Mouse (Mus musculus): ENCODE results near the gene Aqp1. TPM values are rescaled to one million over a fixed set of nuclear protein-coding genes. Genes with fewer than 3 reads are reported as not detected.

Gene Aqp1
- polyA plus RNA-seq, 1 experiment from 2014 or later, result 21.8 TPM

DNA sequence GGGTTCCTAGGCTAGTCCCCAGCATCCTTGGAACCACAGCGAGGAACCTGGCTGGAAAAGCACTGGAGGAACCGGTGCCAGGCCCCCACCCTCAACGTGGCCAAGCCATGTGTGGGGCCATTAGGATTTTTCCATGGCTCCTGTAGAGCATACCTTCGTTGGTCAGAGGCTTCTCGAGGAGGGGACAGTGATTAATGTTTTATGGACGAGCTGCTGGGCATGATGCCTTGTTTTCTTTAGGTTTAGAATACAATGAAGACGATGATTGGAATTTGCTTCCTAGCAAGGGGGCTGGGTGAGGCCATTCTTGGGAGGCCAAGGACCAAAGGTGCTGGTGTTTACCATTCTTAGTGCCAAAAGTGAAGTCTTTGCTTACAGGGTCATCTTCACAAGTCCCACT lies 15.5 kb downstream of the Aqp1 start:
- H3K9ac ChIP-seq (ENCODE audit: low read depth, low read length), result no peak overlapping the region
- no peak overlapping the region for H3K4me3 ChIP-seq (ENCODE audit: low read length)
- H3K36me3 ChIP-seq (ENCODE audit: control insufficient read depth, insufficient read depth, low read length), result no peaks in the 10 kb centered on the region
- H3K4me1 ChIP-seq (ENCODE audit: control insufficient read depth, insufficient read depth, low read length), result no peaks in the 10 kb centered on the region; the same call in 1 of the 2 replicates
- no peaks in the 10 kb centered on the region for H3K9me3 ChIP-seq (ENCODE audit: control insufficient read depth, low read length)
- H3K4me2 ChIP-seq (ENCODE audit: low read depth, low read length), result no peak overlapping the region
- H3K27me3 ChIP-seq (replicated peaks; ENCODE audit: control insufficient read depth, insufficient read depth, low read length), result no peaks in the 10 kb centered on the region
- H3K27ac ChIP-seq (ENCODE audit: low read length), result no peak overlapping the region
- no peak for ATAC-seq
- 64% methylated on average over 7 of the region's 7 CpGs for WGBS

DNA sequence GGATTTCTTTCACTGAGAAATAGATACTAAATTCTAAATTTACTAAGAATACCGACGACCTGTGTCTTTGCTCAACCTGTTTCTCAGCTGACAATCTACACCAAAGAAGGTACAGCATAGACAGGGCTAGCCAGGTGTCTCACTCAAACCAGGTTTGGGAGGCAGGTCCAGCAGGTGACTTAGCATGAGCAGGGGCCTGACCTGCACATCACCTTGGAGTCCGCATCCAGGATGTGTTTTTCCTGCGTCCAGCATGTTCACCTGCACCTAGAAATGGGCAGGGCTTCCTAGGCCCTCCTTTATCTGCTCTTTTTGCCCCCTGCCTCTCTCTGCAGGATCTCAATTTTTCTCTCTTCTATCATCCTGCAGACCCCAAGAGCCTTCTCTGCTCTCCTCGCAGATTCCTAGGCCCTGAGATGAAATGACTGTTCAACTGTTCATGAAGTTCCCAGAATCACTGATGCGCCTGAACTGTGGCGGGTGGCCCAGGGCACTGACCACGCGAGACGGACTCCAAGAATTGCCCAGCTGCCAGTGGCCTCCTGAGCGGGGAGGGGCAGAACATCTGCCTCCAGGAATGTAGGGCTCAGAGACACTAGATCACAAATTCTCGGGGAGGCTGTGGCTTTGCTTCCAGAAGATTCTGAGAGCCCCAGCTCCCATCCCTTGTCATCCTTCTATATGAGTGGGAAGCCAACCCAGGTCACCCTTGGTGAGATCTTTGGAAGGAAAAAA lies 17.6 kb downstream of the Aqp1 start:
- ATAC-seq, result no peak
- no peak overlapping the region for H3K4me2 ChIP-seq (ENCODE audit: low read depth, low read length)
- no peaks in the 10 kb centered on the region for H3K27me3 ChIP-seq (replicated peaks; ENCODE audit: control insufficient read depth, insufficient read depth, low read length)
- no peak overlapping the region for H3K27ac ChIP-seq (ENCODE audit: low read length)
- no peak overlapping the region for H3K4me3 ChIP-seq (ENCODE audit: low read length)
- no peaks in the 10 kb centered on the region for H3K9me3 ChIP-seq (ENCODE audit: control insufficient read depth, low read length)
- no peak overlapping the region for H3K9ac ChIP-seq (ENCODE audit: low read depth, low read length)
- H3K36me3 ChIP-seq (ENCODE audit: control insufficient read depth, insufficient read depth, low read length), result no peaks in the 10 kb centered on the region
- 78% methylated on average over 12 of the region's 12 CpGs for WGBS
- H3K4me1 ChIP-seq (ENCODE audit: control insufficient read depth, insufficient read depth, low read length), result peaks cover 14% of the 10 kb centered on the region

GRCm38 (mm10) chr6:55354456-55355117 lies 18.4 kb downstream of the Aqp1 start:
- peak; percentile 25 for ATAC-seq
- Histone ChIP-seq H3K4me2 (ENCODE audit: low read depth, low read length) (no peak overlapping the region), H3K9ac (ENCODE audit: low read depth, low read length) (no peak overlapping the region), H3K9me3 (ENCODE audit: control insufficient read depth, low read length) (no peaks in the 10 kb centered on the region), H3K36me3 (ENCODE audit: control insufficient read depth, insufficient read depth, low read length) (no peaks in the 10 kb centered on the region), H3K4me1 (ENCODE audit: control insufficient read depth, insufficient read depth, low read length) (peaks cover 15% of the 10 kb centered on the region), H3K4me3 (ENCODE audit: low read length) (no peak overlapping the region), H3K27ac (ENCODE audit: low read length) (no peak overlapping the region), H3K27me3 (replicated peaks; ENCODE audit: control insufficient read depth, insufficient read depth, low read length) (no peaks in the 10 kb centered on the region)
- WGBS, result 70% methylated on average over 4 of the region's 4 CpGs

DNA sequence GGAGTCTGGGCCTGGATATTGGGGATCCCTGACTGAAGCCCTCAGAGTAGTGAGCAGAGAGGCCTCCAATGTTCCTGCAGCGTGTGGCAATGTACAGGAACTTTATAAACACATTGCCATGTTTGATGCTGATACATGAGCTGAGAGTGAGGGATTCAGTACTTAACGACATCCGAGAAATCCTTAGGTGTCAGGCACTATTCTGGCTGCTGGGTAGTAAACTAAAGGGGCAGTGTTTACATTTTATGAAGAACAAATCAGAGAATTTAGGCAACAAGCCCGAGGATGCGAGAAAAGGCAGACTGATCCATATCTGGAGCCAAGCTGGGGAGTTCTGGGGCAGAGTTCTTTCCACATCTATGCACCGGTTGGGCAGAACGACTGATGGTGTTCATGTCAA lies 19.3 kb downstream of the Aqp1 start:
- Histone ChIP-seq H3K36me3 (ENCODE audit: control insufficient read depth, insufficient read depth, low read length) (no peaks in the 10 kb centered on the region), H3K9me3 (ENCODE audit: control insufficient read depth, low read length) (no peaks in the 10 kb centered on the region), H3K4me2 (ENCODE audit: low read depth, low read length) (no peak overlapping the region), H3K27ac (ENCODE audit: low read length) (no peak overlapping the region), H3K9ac (ENCODE audit: low read depth, low read length) (no peak overlapping the region), H3K4me1 (ENCODE audit: control insufficient read depth, insufficient read depth, low read length) (peaks cover 16% of the 10 kb centered on the region), H3K4me3 (ENCODE audit: low read length) (no peak overlapping the region), H3K27me3 (replicated peaks; ENCODE audit: control insufficient read depth, insufficient read depth, low read length) (no peaks in the 10 kb centered on the region)
- no peak for ATAC-seq
- WGBS, result 50% methylated on average over 7 of the region's 7 CpGs

GRCm38 (mm10) chr6:55356017-55356703 lies 19.9 kb downstream of the Aqp1 start:
- Histone ChIP-seq H3K4me1 (ENCODE audit: control insufficient read depth, insufficient read depth, low read length) (peaks cover 16% of the 10 kb centered on the region), H3K36me3 (ENCODE audit: control insufficient read depth, insufficient read depth, low read length) (no peaks in the 10 kb centered on the region), H3K4me3 (ENCODE audit: low read length) (no peak overlapping the region), H3K27me3 (replicated peaks; ENCODE audit: control insufficient read depth, insufficient read depth, low read length) (no peaks in the 10 kb centered on the region), H3K4me2 (ENCODE audit: low read depth, low read length) (no peak overlapping the region), H3K9ac (ENCODE audit: low read depth, low read length) (no peak overlapping the region), H3K9me3 (ENCODE audit: control insufficient read depth, low read length) (no peaks in the 10 kb centered on the region), H3K27ac (ENCODE audit: low read length) (no peak overlapping the region)
- 27% methylated on average over 5 of the region's 5 CpGs for WGBS
- ATAC-seq, result peak; percentile 21

- no peak overlapping the region for H3K4me3 ChIP-seq (ENCODE audit: low read length)
- peak overlapping the region; percentile 81 for H3K27ac ChIP-seq (ENCODE audit: low read length)
- no peak overlapping the region for H3K9ac ChIP-seq (ENCODE audit: low read depth, low read length)
- H3K4me2 ChIP-seq (ENCODE audit: low read depth, low read length), result no peak overlapping the region
- no peaks in the 10 kb centered on the region for H3K27me3 ChIP-seq (replicated peaks; ENCODE audit: control insufficient read depth, insufficient read depth, low read length)
- no peaks in the 10 kb centered on the region for H3K9me3 ChIP-seq (ENCODE audit: control insufficient read depth, low read length)
- no peaks in the 10 kb centered on the region for H3K36me3 ChIP-seq (ENCODE audit: control insufficient read depth, insufficient read depth, low read length)
- 56% methylated on average over 5 of the region's 5 CpGs for WGBS
- peaks cover 16% of the 10 kb centered on the region for H3K4me1 ChIP-seq (ENCODE audit: control insufficient read depth, insufficient read depth, low read length)
- ATAC-seq, result peak; percentile 46
Observed at GRCm38 (mm10) chr6:55356976-55357635, 20.9 kb downstream of the Aqp1 start.

DNA sequence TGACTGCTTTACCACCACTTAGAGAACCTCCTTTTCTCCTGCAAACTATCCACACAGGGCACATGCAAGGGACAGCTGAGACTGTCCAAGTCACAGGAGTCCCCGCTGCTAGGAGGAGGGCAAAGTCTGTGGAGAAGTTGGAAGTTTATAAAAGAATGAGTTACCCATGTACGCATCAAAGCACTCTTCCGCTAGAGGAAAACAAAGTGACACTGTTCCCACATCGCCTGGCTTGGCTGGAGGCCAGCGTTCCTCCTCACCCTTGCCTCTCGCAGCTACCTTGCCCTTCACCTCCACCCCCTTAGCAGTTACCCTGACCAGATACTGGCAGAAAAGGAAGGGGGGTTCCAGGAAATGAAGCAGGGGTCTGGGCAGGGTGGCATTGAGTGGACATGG lies 21.4 kb downstream of the Aqp1 start:
- Histone ChIP-seq H3K9me3 (ENCODE audit: control insufficient read depth, low read length) (no peaks in the 10 kb centered on the region), H3K9ac (ENCODE audit: low read depth, low read length) (no peak overlapping the region), H3K4me3 (ENCODE audit: low read length) (no peak overlapping the region), H3K36me3 (ENCODE audit: control insufficient read depth, insufficient read depth, low read length) (no peaks in the 10 kb centered on the region), H3K27ac (ENCODE audit: low read length) (peak overlapping the region; percentile 81), H3K27me3 (replicated peaks; ENCODE audit: control insufficient read depth, insufficient read depth, low read length) (no peaks in the 10 kb centered on the region), H3K4me1 (ENCODE audit: control insufficient read depth, insufficient read depth, low read length) (peaks cover 16% of the 10 kb centered on the region), H3K4me2 (ENCODE audit: low read depth, low read length) (no peak overlapping the region)
- peak; percentile 90 for ATAC-seq
- whole genome bisulfite sequencing, result 24% methylated on average over 6 of the region's 6 CpGs

DNA sequence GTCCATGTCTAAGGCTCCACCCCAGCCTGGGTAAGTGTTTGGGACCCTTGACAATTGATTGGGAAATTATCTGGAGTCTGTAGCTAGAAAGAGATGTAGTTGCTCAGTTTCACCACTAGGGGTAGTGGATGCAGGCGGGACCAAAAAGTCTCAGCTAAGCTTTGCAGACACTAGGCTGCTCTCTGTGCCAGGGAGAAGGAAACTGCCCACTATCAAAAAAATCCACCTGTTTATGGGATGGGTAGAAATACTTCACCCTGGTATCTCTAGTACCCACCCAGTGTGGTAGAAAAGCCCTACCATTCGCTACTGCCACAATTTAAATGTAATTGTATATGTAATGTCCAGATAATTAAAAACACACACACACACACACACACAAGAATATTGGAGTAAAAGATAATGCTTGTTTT lies 22.5 kb downstream of the Aqp1 start:
- no peak overlapping the region for H3K4me3 ChIP-seq (ENCODE audit: low read length)
- H3K4me1 ChIP-seq (ENCODE audit: control insufficient read depth, insufficient read depth, low read length), result peaks cover 16% of the 10 kb centered on the region
- no peaks in the 10 kb centered on the region for H3K27me3 ChIP-seq (replicated peaks; ENCODE audit: control insufficient read depth, insufficient read depth, low read length)
- no peak for ATAC-seq
- H3K4me2 ChIP-seq (ENCODE audit: low read depth, low read length), result no peak overlapping the region
- H3K36me3 ChIP-seq (ENCODE audit: control insufficient read depth, insufficient read depth, low read length), result no peaks in the 10 kb centered on the region
- H3K9me3 ChIP-seq (ENCODE audit: control insufficient read depth, low read length), result no peaks in the 10 kb centered on the region
- H3K27ac ChIP-seq (ENCODE audit: low read length), result no peak overlapping the region
- whole genome bisulfite sequencing, result 23% methylated on average over 2 of the region's 2 CpGs
- H3K9ac ChIP-seq (ENCODE audit: low read depth, low read length), result no peak overlapping the region

GRCm38 (mm10) chr6:55362663-55363062 lies 26.4 kb downstream of the Aqp1 start:
- Histone ChIP-seq H3K27ac (ENCODE audit: low read length) (no peak overlapping the region), H3K4me1 (ENCODE audit: control insufficient read depth, insufficient read depth, low read length) (peaks cover 8% of the 10 kb centered on the region), H3K36me3 (ENCODE audit: control insufficient read depth, insufficient read depth, low read length) (no peaks in the 10 kb centered on the region), H3K9ac (ENCODE audit: low read depth, low read length) (no peak overlapping the region), H3K9me3 (ENCODE audit: control insufficient read depth, low read length) (no peaks in the 10 kb centered on the region), H3K27me3 (replicated peaks; ENCODE audit: control insufficient read depth, insufficient read depth, low read length) (no peaks in the 10 kb centered on the region), H3K4me3 (ENCODE audit: low read length) (no peak overlapping the region), H3K4me2 (ENCODE audit: low read depth, low read length) (no peak overlapping the region)
- WGBS, result 86% methylated on average over 1 of the region's 1 CpGs
- ATAC-seq, result no peak

Data from intestine, embryonic 16.5 days (tissue).